Mouse (Mus musculus) myocyte (in vitro differentiated cells): ENCODE measurements around the gene Arhgap31.

ENCODE experiments used
- E2F4 ChIP-seq: IDR thresholded peaks from one replicate; pipeline ENCODE4 v1.6.1; 2011; ENCODE audit warnings: mild to moderate bottlenecking, control low read depth, moderate library complexity; ENCODE audit not compliant: insufficient read depth
- MAX ChIP-seq: IDR thresholded peaks from one replicate; pipeline ENCODE4 v1.6.1; 2011; ENCODE audit warnings: low read depth, mild to moderate bottlenecking, control low read depth
- MYOD1 ChIP-seq, 3 experiments: IDR thresholded peaks; one replicate each; pipeline ENCODE4 v1.6.1; 2011; ENCODE audit warnings: control low read depth in 2 of 3, low read depth in 2 of 3, mild to moderate bottlenecking in 2 of 3, moderate library complexity in 1 of 3; ENCODE audit not compliant: insufficient read length in 2 of 3, control insufficient read depth in 1 of 3
- MYOG ChIP-seq, 3 experiments: IDR thresholded peaks; one replicate each; pipeline ENCODE4 v1.6.1; 2011; ENCODE audit warnings: control low read depth in 2 of 3, low read depth in 2 of 3, mild to moderate bottlenecking in 2 of 3; ENCODE audit not compliant: insufficient read length in 2 of 3, control insufficient read depth in 1 of 3, insufficient read depth in 1 of 3
- POLR2A ChIP-seq: IDR thresholded peaks from one replicate; pipeline ENCODE4 v1.6.1; 2011; ENCODE audit warnings: low read depth, mild to moderate bottlenecking, control low read depth, moderate library complexity; ENCODE audit not compliant: insufficient read length
- POLR2AphosphoS2 ChIP-seq: IDR thresholded peaks from one replicate; pipeline ENCODE4 v1.6.1; 2011; ENCODE audit warnings: low read depth, control low read depth; ENCODE audit not compliant: insufficient read length
- REST ChIP-seq: IDR thresholded peaks from one replicate; pipeline ENCODE4 v1.6.1; 2011; ENCODE audit warnings: mild to moderate bottlenecking, control low read depth, moderate library complexity; ENCODE audit not compliant: insufficient read depth, insufficient read length
- SRF ChIP-seq: IDR thresholded peaks from one replicate; pipeline ENCODE4 v1.6.1; 2011; ENCODE audit warnings: low read depth; ENCODE audit not compliant: control insufficient read depth, insufficient read length
- TCF12 ChIP-seq: IDR thresholded peaks from one replicate; pipeline ENCODE4 v1.6.1; 2011; ENCODE audit warnings: mild to moderate bottlenecking, control low read depth; ENCODE audit not compliant: poor library complexity, insufficient read depth, severe bottlenecking
- USF1 ChIP-seq: IDR thresholded peaks from one replicate; pipeline ENCODE4 v1.6.1; 2011; ENCODE audit warnings: low read depth, mild to moderate bottlenecking, control low read depth, moderate library complexity

GRCm38 (mm10) chr16:38741204-38741903 is 28.3 kb upstream of the Arhgap31 start:
- TF ChIP-seq SRF: no peak
- TF ChIP-seq MAX: no peak
- no peak for TF ChIP-seq POLR2A
- TF ChIP-seq POLR2AphosphoS2: no peak
- no peak for TF ChIP-seq MYOG (IDR thresholded peaks at IDR 0.05; ENCODE audit: control insufficient read depth in 1 of 3, insufficient read depth in 1 of 3, insufficient read length in 2 of 3, low read depth in 2 of 3)
- no peak for TF ChIP-seq USF1
- no peak for TF ChIP-seq E2F4
- TF ChIP-seq TCF12: no peak
- no peak for TF ChIP-seq MYOD1 (IDR thresholded peaks at IDR 0.05; ENCODE audit: control insufficient read depth in 1 of 3, insufficient read length in 2 of 3, low read depth in 2 of 3)
- TF ChIP-seq REST: no peak
